Mouse (Mus musculus): Measurements from ENCODE around the gene Sgms1. TPM values are rescaled to one million over a fixed set of nuclear protein-coding genes. Genes with fewer than 3 reads are reported as not detected.

Gene Sgms1
- total RNA-seq, 4 experiments from 2014 or later: 47.5 to 60.8 (median 52.4) TPM

GRCm38 (mm10) chr19:32183005-32183404 is 206.5 kb downstream of the Sgms1 start:
- DNase-seq (ENCODE audit: low spot score in 2 of 2): no peak

GRCm38 (mm10) chr19:32182471-32182870 is 207.0 kb downstream of the Sgms1 start:
- no peak for DNase-seq (ENCODE audit: low spot score in 2 of 2)

GRCm38 (mm10) chr19:32181721-32182394 is 207.7 kb downstream of the Sgms1 start:
- no peak for DNase-seq (ENCODE audit: low spot score in 2 of 2)

- DNase-seq (ENCODE audit: low spot score in 2 of 2): no peak
Observed at GRCm38 (mm10) chr19:32180756-32181674, 208.5 kb downstream of the Sgms1 start.

- DNase-seq (ENCODE audit: low spot score in 2 of 2): no peak
Observed at GRCm38 (mm10) chr19:32179978-32180413, 209.5 kb downstream of the Sgms1 start.

- DNase-seq (ENCODE audit: low spot score in 2 of 2): no peak
Observed at GRCm38 (mm10) chr19:32179514-32179913, 210.0 kb downstream of the Sgms1 start.

GRCm38 (mm10) chr19:32178161-32178560 is 211.4 kb downstream of the Sgms1 start:
- no peak for DNase-seq (ENCODE audit: low spot score in 2 of 2)

GRCm38 (mm10) chr19:32176458-32176857 is 213.1 kb downstream of the Sgms1 start:
- no peak for DNase-seq (ENCODE audit: low spot score in 2 of 2)

- DNase-seq (ENCODE audit: low spot score in 2 of 2): no peak
Observed at GRCm38 (mm10) chr19:32175991-32176390, 213.5 kb downstream of the Sgms1 start.

- DNase-seq (ENCODE audit: low spot score in 2 of 2): no peak
Observed at GRCm38 (mm10) chr19:32175013-32175412, 214.5 kb downstream of the Sgms1 start.

- no peak for DNase-seq (ENCODE audit: low spot score in 2 of 2)
Observed at GRCm38 (mm10) chr19:32174561-32174960, 215.0 kb downstream of the Sgms1 start.

GRCm38 (mm10) chr19:32173522-32174184 is 215.9 kb downstream of the Sgms1 start:
- no peak for DNase-seq (ENCODE audit: low spot score in 2 of 2)

- no peak for DNase-seq (ENCODE audit: low spot score in 2 of 2)
Observed at GRCm38 (mm10) chr19:32172511-32172981, 217.0 kb downstream of the Sgms1 start.

GRCm38 (mm10) chr19:32171981-32172380 is 217.5 kb downstream of the Sgms1 start:
- no peak for DNase-seq (ENCODE audit: low spot score in 2 of 2)

- DNase-seq (ENCODE audit: low spot score in 2 of 2): peak; percentile 36 to 67
Observed at GRCm38 (mm10) chr19:32169634-32170540, 219.6 kb downstream of the Sgms1 start.

- DNase-seq (ENCODE audit: low spot score in 2 of 2): no peak
Observed at GRCm38 (mm10) chr19:32168031-32168430, 221.5 kb downstream of the Sgms1 start.

- DNase-seq (ENCODE audit: low spot score in 2 of 2): no peak
Observed at GRCm38 (mm10) chr19:32166823-32167605, 222.5 kb downstream of the Sgms1 start.

- DNase-seq (ENCODE audit: low spot score in 2 of 2): no peak
Observed at GRCm38 (mm10) chr19:32165711-32166110, 223.8 kb downstream of the Sgms1 start.

- DNase-seq (ENCODE audit: low spot score in 2 of 2): no peak
Observed at GRCm38 (mm10) chr19:32164128-32164527, 225.4 kb downstream of the Sgms1 start.

GRCm38 (mm10) chr19:32159944-32160343 is 229.6 kb downstream of the Sgms1 start:
- DNase-seq (ENCODE audit: low spot score in 2 of 2): no peak
